Mouse (Mus musculus) cerebellum, adult 8-10 months (tissue): Measurements from ENCODE around the gene Fen1.
"Not testable (repeated sequence)": the region's sequence is repeated elsewhere in the genome, so short reads cannot be mapped to it uniquely, and the experiment has no call there.

Experiments
- DNase-seq: peaks from one replicate; pipeline ENCODE4 v3.0.0; 2022

Gene Fen1

DNA sequence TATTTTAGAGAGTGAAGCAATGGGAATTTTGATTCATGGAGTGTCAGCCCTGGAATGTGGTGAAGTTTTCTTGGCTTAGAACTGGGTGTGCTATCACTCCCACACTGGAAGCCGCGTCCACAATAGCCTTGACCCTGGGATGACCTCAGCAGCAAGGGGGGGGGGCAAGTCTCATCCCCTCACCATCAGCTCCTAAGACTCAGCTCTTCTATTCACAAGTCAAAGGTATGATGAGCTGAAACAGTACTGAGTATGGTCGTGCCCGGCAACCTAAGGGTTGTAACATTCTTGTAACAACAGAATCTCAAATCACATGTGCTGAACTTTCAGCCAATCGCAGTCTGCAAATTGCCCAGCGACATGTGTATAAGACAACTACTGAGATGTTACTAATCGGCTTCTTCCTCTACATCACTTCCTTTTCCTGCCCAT lies 27.0 kb downstream of the Fen1 start:
- DNase-seq: no peak

DNA sequence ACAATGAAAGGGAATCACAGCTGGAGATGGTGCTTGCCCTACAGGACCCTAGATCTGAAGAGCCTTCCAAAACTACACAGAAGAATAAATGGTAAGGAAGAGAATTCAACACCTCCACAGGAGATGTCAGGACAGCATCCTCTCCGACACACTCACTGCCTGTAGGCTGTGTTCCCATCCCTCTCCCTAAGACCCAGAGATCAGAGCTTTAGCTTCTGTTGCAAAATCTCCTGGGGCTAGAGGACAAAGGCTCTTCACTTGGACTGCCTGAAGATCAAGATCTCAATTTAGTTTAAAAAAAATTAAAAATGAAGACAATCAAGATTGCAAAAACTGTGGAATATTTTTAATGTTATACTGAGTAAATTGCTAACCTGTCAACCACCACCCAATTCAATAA lies 27.5 kb downstream of the Fen1 start:
- DNase-seq: no peak

DNA sequence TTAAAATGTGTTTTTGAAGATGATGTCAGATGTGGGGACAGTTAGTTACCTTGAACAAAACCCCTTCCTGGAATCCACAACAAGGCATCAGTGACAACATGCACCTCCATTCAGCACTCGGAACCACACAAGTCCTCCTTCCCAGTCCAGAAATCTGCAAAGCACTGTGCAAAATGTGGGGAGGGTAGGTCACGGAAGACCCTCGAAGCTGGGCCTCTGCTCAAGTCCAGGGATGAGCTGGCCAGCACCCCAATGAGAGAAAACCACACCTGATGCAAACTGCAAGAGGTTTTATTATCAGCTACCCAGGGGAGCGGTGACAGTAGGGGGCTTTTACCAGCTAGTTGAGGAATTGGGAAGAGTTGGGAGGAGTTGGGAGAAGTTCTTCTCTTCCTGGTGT lies 29.0 kb downstream of the Fen1 start:
- no peak for DNase-seq

DNA sequence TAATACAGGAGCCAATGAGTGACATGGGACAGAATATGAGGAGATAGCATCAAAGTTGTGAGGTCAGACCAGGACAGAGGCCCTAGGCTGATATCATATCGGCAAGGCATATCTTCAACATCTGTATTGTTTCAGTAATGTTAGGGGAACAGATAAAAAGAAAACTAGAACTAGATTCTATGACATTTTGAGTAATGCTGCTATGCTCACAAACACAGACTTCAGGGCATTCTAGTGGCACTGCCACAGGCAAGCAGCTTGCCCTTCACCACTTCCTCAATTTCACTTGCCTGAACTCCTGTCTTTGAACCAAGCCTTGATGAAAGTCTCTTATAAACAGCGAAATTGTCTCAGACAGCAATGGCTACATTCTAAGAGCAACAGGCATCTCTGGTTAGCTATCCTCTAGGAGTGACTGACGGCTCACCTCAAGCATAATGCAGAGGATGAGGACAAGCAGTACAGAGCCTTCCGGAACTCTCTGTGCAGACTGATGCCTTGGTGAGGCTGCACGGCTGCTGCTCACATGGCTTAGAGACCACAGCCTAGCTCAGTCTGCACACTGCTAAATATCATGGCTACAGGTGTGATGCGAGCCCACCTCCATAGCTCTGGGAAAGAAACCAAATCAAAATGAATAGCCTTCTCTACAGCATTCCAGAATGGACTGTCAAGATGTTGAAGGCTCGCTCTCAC lies 30.0 kb downstream of the Fen1 start:
- DNase-seq: no peak

DNA sequence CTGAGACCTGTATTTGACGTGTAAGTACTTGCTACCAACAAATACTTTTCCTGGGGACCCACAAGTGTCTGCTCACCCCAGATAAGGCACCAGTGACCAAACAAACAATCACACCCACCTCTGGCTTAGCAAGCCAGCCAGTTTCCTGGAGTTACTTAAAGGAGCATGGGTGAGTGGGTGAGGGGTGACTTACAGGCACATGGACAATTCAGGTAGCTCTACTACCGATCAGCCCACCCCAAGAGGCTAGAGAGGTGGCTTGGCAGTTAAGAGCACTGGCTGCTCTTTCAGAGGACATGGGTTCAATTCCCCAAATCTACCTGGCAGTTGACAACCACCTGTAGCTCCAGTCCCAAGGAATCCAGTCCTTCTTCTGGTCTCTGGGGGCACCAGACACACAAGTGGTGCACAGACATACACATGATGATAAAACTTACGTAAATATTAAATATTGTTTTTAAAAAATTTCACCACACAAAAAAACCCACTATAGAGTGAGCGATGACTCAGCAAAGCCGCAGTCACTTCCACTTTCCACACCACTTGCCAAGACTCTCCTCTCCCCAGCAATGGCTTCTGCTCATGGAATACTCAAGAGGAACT lies 30.8 kb downstream of the Fen1 start:
- DNase-seq: no peak

DNA sequence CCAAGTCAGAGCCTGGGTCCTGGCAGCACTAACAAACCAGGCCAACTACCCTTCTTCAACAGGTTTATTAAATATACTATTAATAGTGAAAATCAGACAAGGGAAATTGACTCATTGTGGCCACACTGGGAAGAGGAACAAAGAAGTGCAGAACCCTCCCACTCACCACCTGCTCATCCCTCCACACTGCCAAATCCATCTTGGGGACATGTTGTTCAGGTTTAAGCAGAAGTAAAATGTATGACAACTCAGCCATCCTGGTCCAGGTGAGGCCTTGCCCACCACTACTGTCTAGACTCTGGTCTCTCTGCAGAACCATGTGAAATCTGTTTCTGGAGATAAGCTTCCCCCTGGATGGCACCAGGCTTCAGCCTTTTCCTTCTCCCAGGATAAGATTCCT lies 32.1 kb downstream of the Fen1 start:
- DNase-seq: no peak

DNA sequence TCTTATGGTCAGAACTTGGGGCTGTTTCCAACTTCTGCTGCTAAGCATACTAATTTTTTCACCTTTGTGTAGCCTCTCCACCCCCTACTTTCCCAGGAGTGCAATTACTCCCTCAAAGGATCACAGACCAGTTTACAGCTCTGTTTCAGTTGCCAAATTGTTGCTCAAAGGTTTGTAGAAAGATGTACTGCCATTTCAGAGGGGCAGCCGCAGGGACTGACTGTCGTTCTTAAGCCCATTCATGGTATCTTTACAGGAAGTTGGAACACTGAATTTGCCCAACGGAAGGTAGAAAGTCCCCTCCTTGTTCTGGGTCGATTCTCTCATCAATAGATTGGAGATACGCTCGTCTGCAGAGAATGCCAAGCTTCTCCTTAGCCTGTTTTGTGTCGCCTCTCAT lies 32.6 kb downstream of the Fen1 start:
- DNase-seq: no peak

DNA sequence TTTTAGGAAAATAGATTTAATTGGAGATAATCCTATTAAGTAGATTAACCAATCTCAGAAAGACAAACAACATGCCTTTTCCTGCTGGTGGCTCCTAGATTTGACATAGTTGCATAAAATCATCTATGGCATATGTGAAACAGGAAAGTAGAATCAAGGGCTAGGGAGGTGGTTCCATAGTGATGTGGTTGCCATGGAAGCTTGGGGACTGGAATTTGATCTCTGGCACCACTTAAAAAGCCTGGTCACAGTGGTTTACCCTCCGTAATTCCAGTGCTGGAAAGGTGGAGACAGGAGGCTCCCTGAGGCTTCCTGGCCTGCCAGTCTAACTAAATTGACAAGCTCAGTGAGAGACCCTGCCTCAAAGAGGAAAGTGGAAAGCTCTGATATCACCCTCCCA lies 33.5 kb downstream of the Fen1 start:
- no peak for DNase-seq

DNA sequence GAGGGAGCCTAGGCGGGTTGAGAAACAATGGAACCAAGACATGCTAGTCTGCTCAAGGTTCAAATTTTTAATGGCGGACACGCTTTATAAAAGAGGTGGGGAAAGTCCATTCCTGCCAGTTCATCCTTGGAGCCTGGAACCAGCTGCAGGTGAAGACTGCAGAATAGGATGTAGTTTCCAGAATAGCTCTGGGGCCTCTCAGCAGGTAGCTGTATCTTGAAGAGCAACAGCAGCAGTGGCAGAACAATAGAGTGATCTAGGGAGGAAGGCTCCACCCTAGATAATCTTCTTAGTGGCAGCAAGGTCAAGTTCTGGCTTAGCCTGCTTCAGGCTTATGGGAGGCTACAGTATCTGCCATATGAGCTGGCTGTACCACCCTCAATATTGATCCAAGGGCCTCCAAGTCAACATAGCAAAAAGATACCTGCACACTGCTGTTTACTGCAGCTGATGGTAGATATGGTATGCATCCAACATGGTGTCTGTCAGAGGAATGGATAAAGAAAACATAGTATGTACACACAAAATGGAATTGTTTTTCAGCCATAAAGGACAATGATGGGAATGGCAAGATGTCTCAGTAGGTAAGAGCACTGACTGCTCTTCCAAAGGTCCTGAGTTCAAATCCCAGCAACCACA lies 34.2 kb downstream of the Fen1 start:
- not testable (repeated sequence) for DNase-seq

DNA sequence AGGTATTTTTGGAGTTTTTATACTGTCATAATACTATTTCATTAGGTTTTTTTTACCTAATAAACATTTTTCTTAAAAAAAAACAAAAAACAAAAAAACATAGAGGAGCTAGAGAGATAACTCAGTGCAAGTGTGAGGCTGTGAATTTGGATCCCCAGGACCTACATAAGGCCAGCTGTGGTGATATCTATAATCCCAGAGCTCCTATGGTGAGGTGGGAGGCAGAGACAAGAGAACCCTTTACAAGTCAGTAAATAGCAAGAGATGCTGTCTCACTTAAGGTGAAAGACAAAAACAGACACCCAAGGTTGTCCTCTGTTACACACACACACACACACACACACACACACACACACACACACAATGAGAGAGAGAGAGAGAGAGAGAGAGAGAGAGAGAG lies 34.8 kb downstream of the Fen1 start:
- DNase-seq: no peak

DNA sequence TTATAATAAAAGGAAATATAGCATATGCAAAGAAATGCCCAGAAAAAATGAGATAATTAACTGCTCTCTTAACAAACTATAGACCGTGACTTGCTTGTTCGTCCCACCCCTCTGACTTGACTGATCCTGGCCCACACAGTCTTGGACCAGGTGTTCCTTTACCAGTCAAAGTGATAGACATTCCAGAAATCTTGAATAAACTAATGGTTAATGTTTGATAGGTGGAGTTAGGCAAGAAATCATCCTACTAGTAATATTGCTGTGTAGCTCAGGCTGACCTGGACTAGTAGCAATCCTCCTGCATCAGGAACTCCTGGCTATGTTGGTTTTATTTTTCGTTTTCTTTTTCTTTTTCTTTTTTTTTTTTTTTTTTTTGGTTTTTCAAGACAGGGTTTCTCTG lies 35.5 kb downstream of the Fen1 start:
- no peak for DNase-seq

DNA sequence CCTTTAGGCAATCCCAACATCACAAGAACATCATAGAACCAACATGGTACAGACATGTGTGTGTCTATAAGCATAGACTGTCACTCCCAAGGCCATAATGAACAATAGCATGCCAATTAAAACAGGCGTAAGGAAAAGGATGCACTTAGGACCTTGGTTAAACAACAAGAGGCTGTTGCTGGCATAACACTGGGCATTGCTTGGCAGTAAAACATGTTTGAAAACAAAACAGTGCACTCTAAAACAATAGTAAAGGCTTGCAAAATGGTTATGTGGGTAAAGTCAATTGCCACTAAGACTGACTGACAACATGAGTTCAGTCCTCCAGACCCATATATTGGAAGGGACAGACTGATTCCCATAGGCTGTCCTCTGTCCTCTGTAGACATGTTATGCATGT lies 36.0 kb downstream of the Fen1 start:
- DNase-seq: no peak

DNA sequence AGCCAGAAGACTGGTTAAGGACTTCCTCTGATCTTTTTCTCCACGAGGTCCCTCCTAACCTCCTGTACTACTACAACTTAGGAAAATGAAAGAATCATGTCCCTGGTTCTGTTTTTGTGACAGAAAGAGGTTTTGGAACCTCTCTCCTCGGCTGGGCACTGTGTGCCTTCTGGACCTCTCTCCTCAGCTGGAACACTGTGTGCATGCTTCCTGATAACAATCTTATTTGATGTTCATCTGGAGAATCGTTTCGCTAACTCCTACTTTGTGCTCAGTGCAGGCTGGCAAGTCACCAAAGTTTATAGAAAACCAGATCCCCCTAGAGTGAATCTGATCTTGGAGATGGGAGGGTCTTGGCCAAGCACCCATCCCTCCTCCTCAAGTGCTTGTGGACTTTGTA lies 36.9 kb downstream of the Fen1 start:
- DNase-seq: no peak

DNA sequence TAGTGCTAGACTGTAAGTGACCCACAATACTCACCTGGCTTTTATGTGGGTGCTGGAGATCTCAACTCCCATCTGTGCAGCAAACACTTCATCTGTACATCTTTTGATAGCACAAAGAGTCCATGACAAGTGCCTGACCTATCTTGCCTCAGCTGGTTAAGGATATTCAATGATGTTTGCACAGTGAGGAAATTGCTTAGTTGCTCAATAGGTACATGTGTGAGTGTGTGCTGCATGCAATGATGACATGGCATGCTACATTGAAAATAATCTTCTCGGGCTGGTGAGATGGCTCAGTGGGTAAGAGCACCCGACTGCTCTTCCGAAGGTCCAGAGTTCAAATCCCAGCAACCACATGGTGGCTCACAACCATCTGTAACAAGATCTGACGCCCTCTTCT lies 38.0 kb downstream of the Fen1 start:
- DNase-seq: not testable (repeated sequence)

DNA sequence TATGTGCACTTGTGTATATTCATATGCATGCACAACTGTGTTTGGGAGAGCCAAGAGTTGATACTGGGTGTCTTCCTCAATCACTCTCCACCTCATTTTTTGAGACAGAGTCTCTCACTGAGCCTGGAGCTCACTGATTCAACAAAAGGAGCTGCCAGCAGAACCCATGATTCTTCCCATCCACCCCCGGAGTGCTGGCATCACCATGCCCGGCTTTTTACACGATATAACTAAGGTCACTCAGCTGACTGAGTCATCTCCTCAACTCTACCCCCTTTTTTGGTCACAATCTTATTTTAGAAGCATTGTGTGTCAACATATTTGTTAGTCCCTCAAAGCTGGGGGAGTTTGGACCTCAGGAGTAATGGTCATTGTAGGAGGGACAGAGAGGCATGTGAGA lies 40.1 kb downstream of the Fen1 start:
- DNase-seq: no peak

DNA sequence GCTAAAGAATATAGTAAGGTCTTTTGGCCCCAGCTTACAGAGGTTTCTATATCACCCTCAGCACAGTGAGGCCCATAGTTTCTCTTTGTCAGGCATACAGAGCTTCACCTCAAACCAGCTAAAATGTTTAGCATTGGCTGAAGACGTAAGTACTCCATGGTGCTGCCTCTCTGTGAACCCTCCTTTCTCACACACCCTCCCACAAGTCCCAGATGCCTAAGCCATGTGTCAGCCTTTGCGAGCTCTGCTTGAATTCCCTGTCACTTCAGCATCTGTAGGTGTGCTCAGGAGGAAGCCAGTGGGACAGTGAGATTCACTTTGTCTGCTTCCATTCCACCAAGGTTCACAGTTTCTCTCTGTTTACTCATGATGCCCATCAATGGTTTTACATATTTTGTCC lies 46.2 kb downstream of the Fen1 start:
- DNase-seq: no peak

DNA sequence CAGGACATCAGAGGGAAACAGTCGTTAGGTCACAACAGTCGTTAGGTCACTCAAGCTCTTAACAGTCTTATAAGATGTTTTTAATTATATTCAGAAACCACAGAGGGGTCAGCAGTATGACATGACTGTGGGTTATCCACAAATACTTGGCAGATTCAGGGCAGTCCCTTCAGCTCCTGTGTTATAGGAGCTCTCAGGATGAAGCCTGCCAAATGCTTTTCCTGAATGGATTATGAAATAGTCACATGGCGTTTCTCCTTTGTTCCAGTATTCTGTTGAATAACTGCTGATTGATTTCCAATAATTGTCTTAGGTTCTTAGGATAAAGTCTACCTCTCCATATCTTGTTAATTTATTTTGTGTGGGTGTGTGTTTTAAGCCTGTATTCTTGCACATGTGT lies 54.8 kb downstream of the Fen1 start:
- DNase-seq: no peak
